ENCODE assay signal across 15 mouse cellular contexts in the genomic region with DNA sequence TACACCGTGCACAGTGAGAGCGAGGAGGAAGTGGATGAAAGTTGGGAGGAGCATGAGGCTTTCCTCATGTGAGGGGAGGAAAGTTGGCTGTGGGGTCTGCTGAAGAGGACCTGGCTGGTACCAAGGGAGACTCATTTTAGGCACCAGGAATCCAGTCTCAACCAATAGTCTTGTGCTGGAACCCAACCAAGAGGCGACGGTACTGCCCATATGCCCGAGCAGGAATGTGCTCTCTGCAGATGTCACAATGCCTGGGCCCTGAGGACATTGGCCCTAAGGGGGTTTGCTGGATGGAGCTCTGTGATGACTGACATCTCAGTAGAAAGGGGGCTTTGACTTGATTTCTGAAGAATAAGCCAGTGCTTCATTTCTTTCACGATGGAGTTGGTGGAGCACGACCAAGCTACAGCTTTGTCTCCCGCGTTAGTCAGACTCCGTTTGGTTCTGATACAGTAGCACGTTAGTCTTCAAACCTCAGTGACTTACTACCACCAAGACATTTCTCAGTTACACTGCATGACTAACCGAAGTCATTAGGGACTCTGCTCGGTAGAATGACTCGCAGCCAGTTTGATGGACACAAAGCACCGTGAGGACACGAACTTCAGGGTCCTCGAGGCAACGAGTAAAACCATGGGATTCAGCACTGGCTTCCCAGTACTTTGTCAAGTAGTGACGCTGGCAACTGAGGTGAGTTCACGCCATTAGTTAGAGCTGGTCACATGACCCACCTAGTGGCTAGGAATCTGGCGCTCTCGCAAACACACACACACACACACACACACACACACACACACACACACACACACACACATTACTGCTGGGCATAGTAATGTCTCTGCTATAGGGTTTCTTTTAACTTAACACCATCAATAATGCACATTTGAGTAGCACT. TPM values are rescaled to one million over a fixed set of nuclear protein-coding genes. Genes with fewer than 3 reads are reported as not detected.
A peak's percentile ranks its signal among the peaks of the same experiment; 100 is the strongest.
DNase-seq lines count a peak whose midpoint lies in the region; ATAC-seq and TF ChIP-seq lines count a peak whose summit lies in the region.
"Had no signal": no experiment of that assay in that cellular context is flagged by ENCODE, and none has a peak within 500 bp of the region (broad histone marks: within the 10 kb centered on the region; RNA-seq: fewer than 3 reads in every experiment).

No protein-coding gene starts in this region.

- H3K4me1 ChIP-seq in kidney, embryonic 14.5 days (ENCODE audit: control insufficient read depth, insufficient read depth, low read length), result no peaks in the 10 kb centered on the region
- no peaks in the 10 kb centered on the region for H3K4me1 ChIP-seq in midbrain, embryonic 14.5 days (ENCODE audit: control insufficient read depth, insufficient read depth, low read length)
- peaks cover 6% of the 10 kb centered on the region for H3K4me1 ChIP-seq in midbrain, embryonic 10.5 days
- peaks cover 12% of the 10 kb centered on the region for H3K4me1 ChIP-seq in intestine, embryonic 16.5 days (ENCODE audit: control insufficient read depth, insufficient read depth, low read length)
- H3K4me1 ChIP-seq in small intestine, adult 2 months (ENCODE audit: control insufficient read depth, insufficient read depth, insufficient read length, low read length), result peaks cover 38% of the 10 kb centered on the region; the same call in 1 of the 2 replicates
- H3K4me1 ChIP-seq: midbrain, embryonic 13.5 days had no signal

- no peak overlapping the region for H3K4me3 ChIP-seq in kidney, embryonic 14.5 days (ENCODE audit: low read length)
- H3K4me3 ChIP-seq in midbrain, embryonic 14.5 days (replicated peaks; ENCODE audit: low read depth, low read length), result no peak overlapping the region
- H3K4me3 ChIP-seq in midbrain, embryonic 10.5 days, result no peak overlapping the region
- no peak overlapping the region for H3K4me3 ChIP-seq in intestine, embryonic 16.5 days (ENCODE audit: low read length)
- no peak overlapping the region for H3K4me3 ChIP-seq in small intestine, adult 2 months (ENCODE audit: low read depth, low read length)
- H3K4me3 ChIP-seq: hindbrain, embryonic 15.5 days; midbrain, embryonic 13.5 days had no signal

- no peak for TF ChIP-seq POLR2A in small intestine, adult 2 months (IDR thresholded peaks at IDR 0.05; ENCODE audit: low read depth, low read length)

- peak; percentile 15 for DNase-seq in kidney, adult 18-20 months
- DNase-seq in midbrain, embryonic 14.5 days, result no peak
- DNase-seq in midbrain, embryonic 10.5 days (ENCODE audit: low spot score), result no peak
- DNase-seq in lung, postnatal 25 days (ENCODE audit: low spot score), result no peak
- DNase-seq: cerebellum, adult 9-10 months; heart, postnatal 10 days; right cerebral cortex, postnatal 25 days had no signal

- no peak overlapping the region for H3K4me2 ChIP-seq in kidney, embryonic 14.5 days (replicated peaks; ENCODE audit: low read depth, low read length)
- H3K4me2 ChIP-seq in midbrain, embryonic 14.5 days (ENCODE audit: low read length), result no peak overlapping the region
- H3K4me2 ChIP-seq in intestine, embryonic 16.5 days (ENCODE audit: low read depth, low read length), result no peak overlapping the region
- H3K4me2 ChIP-seq: heart, embryonic 11.5 days; hindbrain, embryonic 15.5 days; midbrain, embryonic 13.5 days had no signal

- no peaks in the 10 kb centered on the region for H3K36me3 ChIP-seq in kidney, embryonic 14.5 days (ENCODE audit: control insufficient read depth, insufficient read depth, low read length)
- no peaks in the 10 kb centered on the region for H3K36me3 ChIP-seq in midbrain, embryonic 14.5 days (ENCODE audit: control insufficient read depth, insufficient read depth, low read length)
- no peaks in the 10 kb centered on the region for H3K36me3 ChIP-seq in midbrain, embryonic 10.5 days
- H3K36me3 ChIP-seq in intestine, embryonic 16.5 days (ENCODE audit: control insufficient read depth, insufficient read depth, low read length), result no peaks in the 10 kb centered on the region
- no peaks in the 10 kb centered on the region for H3K36me3 ChIP-seq in small intestine, adult 2 months (ENCODE audit: control insufficient read depth, insufficient read depth, low read length)
- H3K36me3 ChIP-seq: hindbrain, embryonic 15.5 days; midbrain, embryonic 13.5 days had no signal

- H3K27me3 ChIP-seq in kidney, embryonic 14.5 days (ENCODE audit: control insufficient read depth, insufficient read depth, low read length), result no peaks in the 10 kb centered on the region
- no peaks in the 10 kb centered on the region for H3K27me3 ChIP-seq in midbrain, embryonic 14.5 days (ENCODE audit: control insufficient read depth, insufficient read depth, low read length)
- no peaks in the 10 kb centered on the region for H3K27me3 ChIP-seq in midbrain, embryonic 10.5 days (ENCODE audit: low read depth, poor library complexity, severe bottlenecking)
- H3K27me3 ChIP-seq in intestine, embryonic 16.5 days (replicated peaks; ENCODE audit: control insufficient read depth, insufficient read depth, low read length), result no peaks in the 10 kb centered on the region
- H3K27me3 ChIP-seq in small intestine, adult 2 months (ENCODE audit: control insufficient read depth, insufficient read depth, low read length), result no peaks in the 10 kb centered on the region
- H3K27me3 ChIP-seq: hindbrain, embryonic 15.5 days; midbrain, embryonic 13.5 days had no signal

- H3K9ac ChIP-seq in kidney, embryonic 14.5 days (ENCODE audit: low read depth, low read length), result no peak overlapping the region
- no peak overlapping the region for H3K9ac ChIP-seq in midbrain, embryonic 14.5 days (replicated peaks; ENCODE audit: low read length)
- H3K9ac ChIP-seq in intestine, embryonic 16.5 days (ENCODE audit: low read depth, low read length), result no peak overlapping the region
- H3K9ac ChIP-seq: hindbrain, embryonic 15.5 days; midbrain, embryonic 13.5 days had no signal

- no peak overlapping the region for H3K27ac ChIP-seq in kidney, embryonic 14.5 days (ENCODE audit: low read depth, low read length)
- 0 out of 2 replicates have a peak overlapping the region, but pooled peaks have one; percentile 13 for H3K27ac ChIP-seq in midbrain, embryonic 14.5 days (replicated peaks; ENCODE audit: low read depth, low read length)
- no peak overlapping the region for H3K27ac ChIP-seq in midbrain, embryonic 10.5 days (replicated peaks)
- peak overlapping the region; percentile 86; the same call in 1 of the 2 replicates for H3K27ac ChIP-seq in intestine, embryonic 16.5 days (ENCODE audit: low read length)
- peak overlapping the region; percentile 76 for H3K27ac ChIP-seq in small intestine, adult 2 months (ENCODE audit: insufficient read depth, low read depth, low read length)
- H3K27ac ChIP-seq: hindbrain, embryonic 15.5 days; midbrain, embryonic 13.5 days had no signal

- ATAC-seq in kidney, embryonic 14.5 days (ENCODE audit: low FRiP score, low TSS enrichment), result no peak
- ATAC-seq in midbrain, embryonic 14.5 days (ENCODE audit: low FRiP score, low TSS enrichment), result no peak
- no peak for ATAC-seq in intestine, embryonic 16.5 days
- no peak for ATAC-seq in granulocyte monocyte progenitor cell, adult 5-6 weeks (replicated peaks; ENCODE audit: poor library complexity, severe bottlenecking)
- ATAC-seq: midbrain, embryonic 13.5 days had no signal

- no peak for TF ChIP-seq CTCF in small intestine, adult 2 months (IDR thresholded peaks at IDR 0.05; ENCODE audit: extremely low read depth, insufficient read length, insufficient replicate concordance, low read depth, low read length)

- WGBS in kidney, embryonic 14.5 days, result 69% methylated on average over 22 of the region's 22 CpGs
- 84% methylated on average over 22 of the region's 22 CpGs for WGBS in midbrain, embryonic 14.5 days
- 91% methylated on average over 22 of the region's 22 CpGs for WGBS in midbrain, embryonic 10.5 days
- 92% methylated on average over 22 of the region's 22 CpGs for WGBS in intestine, embryonic 16.5 days
- 90% methylated on average over 22 of the region's 22 CpGs for WGBS in small intestine, adult 2 months

- no peaks in the 10 kb centered on the region for H3K9me3 ChIP-seq in kidney, embryonic 14.5 days (ENCODE audit: control insufficient read depth, low read length)
- no peaks in the 10 kb centered on the region for H3K9me3 ChIP-seq in midbrain, embryonic 14.5 days (ENCODE audit: control insufficient read depth, low read length)
- no peaks in the 10 kb centered on the region for H3K9me3 ChIP-seq in midbrain, embryonic 10.5 days (replicated peaks)
- no peaks in the 10 kb centered on the region for H3K9me3 ChIP-seq in intestine, embryonic 16.5 days (ENCODE audit: control insufficient read depth, low read length)
- H3K9me3 ChIP-seq: hindbrain, embryonic 15.5 days; midbrain, embryonic 13.5 days had no signal

RNA-seq across cellular contexts. Expression of a gene that starts 17.5 kb away (rescaled TPM):
- 1.5 and 1.9 TPM in 2 replicates for polyA plus RNA-seq in kidney, embryonic 14.5 days (2014; fragmentation: Nextera tagmentation; extraction: Ambion mirVana)
- polyA plus RNA-seq in midbrain, embryonic 14.5 days (2014; fragmentation: Nextera tagmentation; extraction: Ambion mirVana), result 1.00 and 3.1 TPM in 2 replicates
- 1.4 and 2.3 TPM in 2 replicates for polyA plus RNA-seq in midbrain, embryonic 10.5 days (2016; fragmentation: Nextera tagmentation; extraction: Ambion mirVana)
- polyA plus RNA-seq in intestine, embryonic 16.5 days (2015; fragmentation: Nextera tagmentation; extraction: Ambion mirVana), result 3.3 and 3.8 TPM in 2 replicates
- polyA plus RNA-seq in small intestine, adult 2 months (2012; rRNA removed), result 12.1 and 25.3 TPM in 2 replicates
- not detected in 2 replicates for total RNA-seq in granulocyte monocyte progenitor cell, adult 5-6 weeks (2014; fragmentation: Nextera tagmentation)
- total RNA-seq in granulocyte monocyte progenitor cell, adult 5-6 weeks (2017), result not detected in 2 replicates
- total RNA-seq: neutrophil, adult 5-6 weeks had no signal

RNA-seq across cellular contexts. Expression of a gene that starts 55.4 kb away (rescaled TPM):
- polyA plus RNA-seq in kidney, embryonic 14.5 days (2014; fragmentation: Nextera tagmentation; extraction: Ambion mirVana), result 273 and 367 TPM in 2 replicates
- 494 and 582 TPM in 2 replicates for polyA plus RNA-seq in midbrain, embryonic 14.5 days (2014; fragmentation: Nextera tagmentation; extraction: Ambion mirVana)
- 309 and 361 TPM in 2 replicates for polyA plus RNA-seq in midbrain, embryonic 10.5 days (2016; fragmentation: Nextera tagmentation; extraction: Ambion mirVana)
- 250 and 256 TPM in 2 replicates for polyA plus RNA-seq in intestine, embryonic 16.5 days (2015; fragmentation: Nextera tagmentation; extraction: Ambion mirVana)
- 22.8 and 40.8 TPM in 2 replicates for polyA plus RNA-seq in small intestine, adult 2 months (2012; rRNA removed)
- total RNA-seq in granulocyte monocyte progenitor cell, adult 5-6 weeks (2014; fragmentation: Nextera tagmentation), result 91.7 and 101 TPM in 2 replicates
- 77.3 and 83.9 TPM in 2 replicates for total RNA-seq in granulocyte monocyte progenitor cell, adult 5-6 weeks (2017)

Comparison
In these comparisons a context has a peak if more than half of its experiments do, and no peak if none do; other contexts are left out.
1. H3K27ac ChIP-seq: peak in midbrain, embryonic 14.5 days (single experiment), intestine, embryonic 16.5 days (single experiment) and small intestine, adult 2 months (single experiment); none in kidney, embryonic 14.5 days (single experiment) and midbrain, embryonic 10.5 days (single experiment).